In the genomic region with DNA sequence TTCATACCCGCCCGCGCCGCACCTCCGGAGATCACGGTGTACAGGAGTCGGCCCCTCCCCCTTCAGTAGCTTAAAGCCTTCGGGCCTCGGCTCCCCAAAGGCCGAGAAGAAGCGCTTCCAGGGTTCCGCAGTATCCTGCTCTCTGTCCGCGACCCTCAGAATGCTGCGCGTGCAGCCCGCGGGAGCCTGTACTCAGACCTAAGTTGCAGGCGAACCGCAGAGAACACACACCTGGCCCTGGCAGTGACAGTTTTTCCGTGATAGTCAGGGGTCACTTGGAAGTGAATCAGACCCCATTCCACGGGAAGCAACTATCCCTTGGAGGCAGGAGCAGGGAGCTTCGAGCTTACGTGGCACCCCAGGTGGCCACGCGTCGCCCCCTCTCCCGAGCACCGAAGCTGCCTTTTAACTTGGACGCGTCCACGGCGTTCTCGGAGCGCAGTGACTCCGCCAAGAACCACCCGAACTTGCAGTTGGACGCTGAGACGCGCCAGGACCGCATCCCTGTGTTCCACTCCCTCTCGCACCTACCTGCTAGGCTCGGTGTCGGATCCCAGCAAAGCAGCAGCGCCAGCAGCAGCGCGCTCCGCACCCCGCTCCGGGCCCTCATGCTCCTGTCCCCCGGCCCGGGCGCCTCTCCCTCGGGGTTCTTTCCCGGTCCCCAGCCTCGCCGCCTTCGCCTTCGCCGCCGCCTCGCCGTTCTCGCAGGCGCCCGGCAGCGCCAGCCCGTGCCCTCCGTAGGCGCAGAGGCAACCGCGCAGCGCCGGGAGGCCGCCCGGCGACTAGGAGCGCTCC, we compare ENCODE assay signal across 9 mouse cellular contexts. TPM values are rescaled to one million over a fixed set of nuclear protein-coding genes. Genes with fewer than 3 reads are reported as not detected.
A peak's percentile ranks its signal among the peaks of the same experiment; 100 is the strongest.
DNase-seq lines count a peak whose midpoint lies in the region; ATAC-seq and TF ChIP-seq lines count a peak whose summit lies in the region.
"Had no signal": no experiment of that assay in that cellular context is flagged by ENCODE, and none has a peak within 500 bp of the region (broad histone marks: within the 10 kb centered on the region; RNA-seq: fewer than 3 reads in every experiment).

No protein-coding gene starts in this region.

- under 1% methylated on average over 78 of the region's 78 CpGs for WGBS in embryonic facial prominence, embryonic 12.5 days
- under 1% methylated on average over 72 of the region's 78 CpGs for WGBS in hindbrain, postnatal 0 days
- under 1% methylated on average over 78 of the region's 78 CpGs for WGBS in midbrain, embryonic 10.5 days

- H3K9me3 ChIP-seq in CH12.LX (replicated peaks; ENCODE audit: low read length): peaks cover 22% of the 10 kb centered on the region
- H3K9me3 ChIP-seq in embryonic facial prominence, embryonic 12.5 days: no peaks in the 10 kb centered on the region
- H3K9me3 ChIP-seq in hindbrain, postnatal 0 days (ENCODE audit: low read length): no peaks in the 10 kb centered on the region
- no peaks in the 10 kb centered on the region for H3K9me3 ChIP-seq in midbrain, embryonic 10.5 days (replicated peaks)

- DNase-seq in embryo, embryonic 9.5 days (ENCODE audit: extremely low spot score): peak; percentile 41
- DNase-seq in embryo, embryonic 10.5 days (ENCODE audit: low spot score): no peak
- DNase-seq in CH12.LX (ENCODE audit: extremely low read depth): no peak
- no peak for DNase-seq in hindbrain, postnatal 0 days (ENCODE audit: low spot score)
- no peak for DNase-seq in midbrain, embryonic 10.5 days (ENCODE audit: low spot score)
- DNase-seq in layer of hippocampus, postnatal 10 days (ENCODE audit: low spot score in 2 of 2): no peak

- peaks cover 0 to 4% of the 10 kb centered on the region in 2 experiments; a peak in 2 of 4 replicates for H3K4me1 ChIP-seq in CH12.LX (ENCODE audit: control insufficient read depth in 1 of 2, insufficient read depth in 2 of 2)
- H3K4me1 ChIP-seq in embryonic facial prominence, embryonic 12.5 days: peaks cover 40% of the 10 kb centered on the region
- H3K4me1 ChIP-seq in hindbrain, postnatal 0 days (ENCODE audit: insufficient read depth, low read length): peaks cover 14% of the 10 kb centered on the region
- peaks cover 61% of the 10 kb centered on the region for H3K4me1 ChIP-seq in midbrain, embryonic 10.5 days

- H3K4me3 ChIP-seq in CH12.LX (replicated peaks in 1 of 3; ENCODE audit: low read depth in 2 of 3, low read length in 2 of 3, poor library complexity in 1 of 3): peak overlapping the region in 1 of 3 experiments; percentile 38
- H3K4me3 ChIP-seq in embryonic facial prominence, embryonic 12.5 days: peak overlapping the region; percentile 69
- peak overlapping the region; percentile 65 for H3K4me3 ChIP-seq in hindbrain, postnatal 0 days (ENCODE audit: low read length)
- peak overlapping the region; percentile 70 for H3K4me3 ChIP-seq in midbrain, embryonic 10.5 days

- no peak for ATAC-seq in embryonic facial prominence, embryonic 12.5 days (ENCODE audit: insufficient number of reproducible peaks, insufficient read depth, low FRiP score, low TSS enrichment)
- ATAC-seq in hindbrain, postnatal 0 days: no peak
- no peak for ATAC-seq in activated CD4-positive, CD25-positive, alpha-beta regulatory T cell, adult 4 months

- peaks cover 87% of the 10 kb centered on the region for H3K27me3 ChIP-seq in CH12.LX (replicated peaks)
- peaks cover 60% of the 10 kb centered on the region for H3K27me3 ChIP-seq in embryonic facial prominence, embryonic 12.5 days
- H3K27me3 ChIP-seq in hindbrain, postnatal 0 days (ENCODE audit: insufficient read depth, low read length): peaks cover 31% of the 10 kb centered on the region
- H3K27me3 ChIP-seq in midbrain, embryonic 10.5 days (ENCODE audit: low read depth, poor library complexity, severe bottlenecking): peaks cover 99% of the 10 kb centered on the region

- peak overlapping the region; percentile 93 for H3K4me2 ChIP-seq in CH12.LX (ENCODE audit: insufficient read depth, low read depth, poor library complexity, severe bottlenecking)
- H3K4me2 ChIP-seq in embryonic facial prominence, embryonic 12.5 days (replicated peaks): peak overlapping the region; percentile 96
- H3K4me2 ChIP-seq in hindbrain, postnatal 0 days (ENCODE audit: low read depth, low read length): peak overlapping the region; percentile 95

- H3K79me2 ChIP-seq in CH12.LX (replicated peaks; ENCODE audit: control insufficient read depth, extremely low read depth, insufficient read depth, poor library complexity, severe bottlenecking): no peaks in the 10 kb centered on the region

- in situ Hi-C loops in CH12.LX (cut with MboI; ENCODE audit: low pct_ligation_motif_present, low pct_unique_long_range_greater_than_20kb, low sequenced_read_pairs): no loop called here

- TF ChIP-seq CTCF in CH12.LX (conservative IDR thresholded peaks at IDR 0.05 in 1 of 2, IDR thresholded peaks at IDR 0.05 in 1 of 2; ENCODE audit: low read depth in 2 of 2, low read length in 2 of 2): no peak
- no peak for TF ChIP-seq CTCF in hindbrain, postnatal 0 days (IDR thresholded peaks at IDR 0.05; ENCODE audit: low read depth)

- no peaks in the 10 kb centered on the region for H3K36me3 ChIP-seq in CH12.LX (replicated peaks in 1 of 2; ENCODE audit: control insufficient read depth in 1 of 2, insufficient read depth in 1 of 2, low read length in 1 of 2)
- H3K36me3 ChIP-seq in embryonic facial prominence, embryonic 12.5 days: no peaks in the 10 kb centered on the region
- no peaks in the 10 kb centered on the region for H3K36me3 ChIP-seq in hindbrain, postnatal 0 days (ENCODE audit: insufficient read depth, low read length)
- H3K36me3 ChIP-seq in midbrain, embryonic 10.5 days: no peaks in the 10 kb centered on the region
- H3K36me3 ChIP-seq: G1E had no signal

- dilution Hi-C loops in CH12.LX (cut with MboI; ENCODE audit: extremely low pct_ligation_motif_present, extremely low pct_unique_long_range_greater_than_20kb, low sequenced_read_pairs): no loop called here

- H3K27ac ChIP-seq in CH12.LX (ENCODE audit: insufficient read depth, low read depth): no peak overlapping the region
- H3K27ac ChIP-seq in embryonic facial prominence, embryonic 12.5 days: peak overlapping the region; percentile 75
- H3K27ac ChIP-seq in hindbrain, postnatal 0 days: peak overlapping the region; percentile 26; the same call in 1 of the 2 replicates
- H3K27ac ChIP-seq in midbrain, embryonic 10.5 days (replicated peaks): peak overlapping the region; percentile 82

- H3K9ac ChIP-seq in CH12.LX (ENCODE audit: insufficient read depth, low read depth): no peak overlapping the region
- H3K9ac ChIP-seq in embryonic facial prominence, embryonic 12.5 days: peak overlapping the region; percentile 76
- H3K9ac ChIP-seq in hindbrain, postnatal 0 days (replicated peaks; ENCODE audit: low read length): peak overlapping the region; percentile 52

- TF ChIP-seq EP300 in CH12.LX (IDR thresholded peaks at IDR 0.05; ENCODE audit: low read length): no peak

- TF ChIP-seq POLR2A in CH12.LX (IDR thresholded peaks at IDR 0.05; ENCODE audit: low read depth, low read length): no peak

- TF ChIP-seq RAD21 in CH12.LX (IDR thresholded peaks at IDR 0.05; ENCODE audit: low read depth, low read length): no peak

TF ChIP-seq in CH12.LX, 34 proteins besides CTCF, POLR2A, EP300 and RAD21:
- no peak for TF ChIP-seq NRF1 (IDR thresholded peaks at IDR 0.05; ENCODE audit: low read depth, low read length)
- TF ChIP-seq NELFE (IDR thresholded peaks at IDR 0.05; ENCODE audit: low read depth, low read length): no peak
- TF ChIP-seq CHD2 (IDR thresholded peaks at IDR 0.05; ENCODE audit: low read length): no peak
- TF ChIP-seq RCOR1 (conservative IDR thresholded peaks at IDR 0.05; ENCODE audit: low read depth, low read length): no peak
- 0 out of 2 replicates have a peak, but pooled peaks have one; percentile 55 for TF ChIP-seq UBTF (IDR thresholded peaks at IDR 0.05; ENCODE audit: low read depth, low read length)
- no peak for TF ChIP-seq MEF2A (IDR thresholded peaks at IDR 0.05; ENCODE audit: borderline replicate concordance, low read depth, low read length)

RNA-seq across cellular contexts. Expression of a gene that starts 0.6 kb away (rescaled TPM):
- total RNA-seq in CH12.LX (2012; rRNA removed) (0.21 and 0.29 TPM in 2 replicates), CH12.LX (2014; rRNA removed) (0.04 and 0.05 TPM in 2 replicates)
- 0.05 and 0.06 TPM in 2 replicates for polyA plus RNA-seq in CH12.LX (2012; ENCODE audit: insufficient read length, low read depth)
- polyA plus RNA-seq in embryonic facial prominence, embryonic 12.5 days (2016; fragmentation: Nextera tagmentation; extraction: Ambion mirVana): 5.7 and 6.3 TPM in 2 replicates
- total RNA-seq in hindbrain, postnatal 0 days (2014; rRNA removed): 25.7 and 27.3 TPM in 2 replicates
- 1.8 TPM in 2 replicates for polyA plus RNA-seq in hindbrain, postnatal 0 days (2015; fragmentation: Nextera tagmentation; extraction: Ambion mirVana)
- polyA plus RNA-seq in midbrain, embryonic 10.5 days (2016; fragmentation: Nextera tagmentation; extraction: Ambion mirVana): 2.7 and 3.2 TPM in 2 replicates
- total RNA-seq in layer of hippocampus, postnatal 10 days (2021): 1 to 10 TPM; 8.4 to 9.8 TPM
- not detected for polyA plus RNA-seq in activated CD4-positive, CD25-positive, alpha-beta regulatory T cell, adult 4 months (2017; shearing (Covaris generic))
- polyA plus RNA-seq: G1E had no signal
